Mouse (Mus musculus): Measurements from ENCODE around the gene BC048403. TPM values are rescaled to one million over a fixed set of nuclear protein-coding genes. Genes with fewer than 3 reads are reported as not detected.

BC048403 gene
- polyA plus RNA-seq, 1 experiment: 7.6 TPM

GRCm38 (mm10) chr10:121718896-121719585 lies 20.7 kb upstream of the BC048403 start:
- Histone ChIP-seq H3K4me3 (ENCODE audit: insufficient read depth, low read length) (no peak overlapping the region), H3K27ac (ENCODE audit: insufficient read depth, low read length) (no peak overlapping the region), H3K4me1 (ENCODE audit: control insufficient read depth, insufficient read depth, low read length) (no peaks in the 10 kb centered on the region)
- TF ChIP-seq POLR2A (IDR thresholded peaks at IDR 0.05; ENCODE audit: extremely low read depth, insufficient read depth, low read length) (no peak), CTCF (IDR thresholded peaks at IDR 0.05; ENCODE audit: extremely low read depth, insufficient read depth, low read length) (no peak)

DNA sequence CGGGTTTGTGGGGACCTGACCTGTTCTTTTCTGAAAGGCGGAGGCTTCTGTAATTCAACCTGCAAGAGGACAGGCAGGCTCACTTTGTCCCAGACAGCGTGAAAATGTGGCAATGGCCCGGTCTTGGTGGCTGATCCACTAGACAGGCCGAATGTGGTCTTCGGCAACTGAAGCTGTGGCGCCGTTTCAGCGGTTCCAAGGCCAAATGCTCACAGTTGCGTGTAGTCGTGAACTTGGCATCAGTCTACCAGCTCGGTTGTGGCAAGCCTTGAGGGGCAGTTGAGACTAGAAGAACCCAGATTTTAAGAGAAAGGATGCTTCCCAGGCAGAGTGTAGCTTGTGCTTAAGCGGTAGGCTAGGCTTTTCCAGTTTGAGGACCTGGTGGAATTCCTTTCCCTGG lies 19.0 kb upstream of the BC048403 start:
- H3K27ac ChIP-seq (ENCODE audit: insufficient read depth, low read length): no peak overlapping the region
- TF ChIP-seq CTCF (IDR thresholded peaks at IDR 0.05; ENCODE audit: extremely low read depth, insufficient read depth, low read length) (no peak), POLR2A (IDR thresholded peaks at IDR 0.05; ENCODE audit: extremely low read depth, insufficient read depth, low read length) (no peak)
- H3K4me3 ChIP-seq (ENCODE audit: insufficient read depth, low read length): no peak overlapping the region
- no peaks in the 10 kb centered on the region for H3K4me1 ChIP-seq (ENCODE audit: control insufficient read depth, insufficient read depth, low read length)

DNA sequence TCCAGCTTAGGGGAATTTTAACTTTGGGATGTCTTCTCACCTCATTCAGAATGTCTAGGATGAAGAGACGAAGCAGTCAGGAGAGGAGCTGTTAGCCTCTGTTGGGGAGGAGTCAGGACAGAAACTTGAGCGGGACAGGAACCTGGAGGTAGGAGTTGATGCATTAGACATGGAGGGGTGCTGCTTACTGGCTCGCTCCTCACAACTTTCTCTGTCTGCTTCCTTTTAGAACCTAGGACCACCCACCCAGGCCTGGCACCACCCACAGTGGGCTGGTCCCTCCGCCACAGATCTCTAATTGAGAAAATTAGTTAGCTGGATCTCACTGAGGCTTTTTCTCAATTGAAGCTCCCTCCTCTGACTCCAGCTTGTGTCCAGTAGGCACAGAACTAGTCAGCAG lies 13.2 kb upstream of the BC048403 start:
- no peaks in the 10 kb centered on the region for H3K4me1 ChIP-seq (ENCODE audit: control insufficient read depth, insufficient read depth, low read length)
- TF ChIP-seq POLR2A (IDR thresholded peaks at IDR 0.05; ENCODE audit: extremely low read depth, insufficient read depth, low read length) (no peak), CTCF (IDR thresholded peaks at IDR 0.05; ENCODE audit: extremely low read depth, insufficient read depth, low read length) (no peak)
- no peak overlapping the region for H3K4me3 ChIP-seq (ENCODE audit: insufficient read depth, low read length)
- H3K27ac ChIP-seq (ENCODE audit: insufficient read depth, low read length): no peak overlapping the region

GRCm38 (mm10) chr10:121727151-121727550 lies 12.6 kb upstream of the BC048403 start:
- H3K27ac ChIP-seq (ENCODE audit: insufficient read depth, low read length): no peak overlapping the region
- no peak overlapping the region for H3K4me3 ChIP-seq (ENCODE audit: insufficient read depth, low read length)
- H3K4me1 ChIP-seq (ENCODE audit: control insufficient read depth, insufficient read depth, low read length): no peaks in the 10 kb centered on the region
- TF ChIP-seq CTCF (IDR thresholded peaks at IDR 0.05; ENCODE audit: extremely low read depth, insufficient read depth, low read length): no peak
- no peak for TF ChIP-seq POLR2A (IDR thresholded peaks at IDR 0.05; ENCODE audit: extremely low read depth, insufficient read depth, low read length)

DNA sequence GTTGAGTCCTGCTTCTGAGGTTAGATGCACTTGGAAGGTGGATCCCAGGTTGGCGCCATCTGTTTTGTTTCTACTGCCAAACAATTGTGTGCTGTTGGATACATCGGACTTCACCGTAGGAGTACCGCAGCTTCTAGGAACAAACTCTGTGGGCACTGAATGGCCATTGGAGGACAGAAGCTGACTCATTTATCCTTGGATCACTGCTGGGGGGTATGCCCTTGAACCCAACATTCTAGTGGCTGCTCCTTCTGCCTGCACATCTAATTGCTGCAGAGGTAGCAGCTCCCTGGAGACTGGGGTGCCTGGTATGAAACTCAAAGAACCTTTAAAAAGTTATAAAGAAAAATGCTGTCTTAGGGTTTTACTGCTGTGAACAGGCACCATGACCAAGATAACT lies 11.5 kb upstream of the BC048403 start:
- Histone ChIP-seq H3K27ac (ENCODE audit: insufficient read depth, low read length) (no peak overlapping the region), H3K4me1 (ENCODE audit: control insufficient read depth, insufficient read depth, low read length) (no peaks in the 10 kb centered on the region), H3K4me3 (ENCODE audit: insufficient read depth, low read length) (no peak overlapping the region)
- TF ChIP-seq CTCF (IDR thresholded peaks at IDR 0.05; ENCODE audit: extremely low read depth, insufficient read depth, low read length) (no peak), POLR2A (IDR thresholded peaks at IDR 0.05; ENCODE audit: extremely low read depth, insufficient read depth, low read length) (no peak)

GRCm38 (mm10) chr10:121731048-121731725 lies 8.6 kb upstream of the BC048403 start:
- TF ChIP-seq CTCF (IDR thresholded peaks at IDR 0.05; ENCODE audit: extremely low read depth, insufficient read depth, low read length) (no peak), POLR2A (IDR thresholded peaks at IDR 0.05; ENCODE audit: extremely low read depth, insufficient read depth, low read length) (no peak)
- Histone ChIP-seq H3K4me1 (ENCODE audit: control insufficient read depth, insufficient read depth, low read length) (no peaks in the 10 kb centered on the region), H3K27ac (ENCODE audit: insufficient read depth, low read length) (no peak overlapping the region), H3K4me3 (ENCODE audit: insufficient read depth, low read length) (no peak overlapping the region)

GRCm38 (mm10) chr10:121732542-121732941 lies 7.2 kb upstream of the BC048403 start:
- no peak for TF ChIP-seq POLR2A (IDR thresholded peaks at IDR 0.05; ENCODE audit: extremely low read depth, insufficient read depth, low read length)
- TF ChIP-seq CTCF (IDR thresholded peaks at IDR 0.05; ENCODE audit: extremely low read depth, insufficient read depth, low read length): no peak

GRCm38 (mm10) chr10:121737256-121737655 lies 2.5 kb upstream of the BC048403 start:
- Histone ChIP-seq H3K4me1 (ENCODE audit: control insufficient read depth, insufficient read depth, low read length) (0 out of 2 replicates have a peak, but pooled peaks cover 1% of the 10 kb centered on the region), H3K27ac (ENCODE audit: insufficient read depth, low read length) (no peak overlapping the region), H3K4me3 (ENCODE audit: insufficient read depth, low read length) (no peak overlapping the region)
- TF ChIP-seq POLR2A (IDR thresholded peaks at IDR 0.05; ENCODE audit: extremely low read depth, insufficient read depth, low read length) (no peak), CTCF (IDR thresholded peaks at IDR 0.05; ENCODE audit: extremely low read depth, insufficient read depth, low read length) (no peak)

More at GRCm38 (mm10) chr10:121732542-121732941, 7.2 kb upstream of the BC048403 start:
- Histone ChIP-seq H3K4me3 (ENCODE audit: insufficient read depth, low read length) (no peak overlapping the region), H3K4me1 (ENCODE audit: control insufficient read depth, insufficient read depth, low read length) (no peaks in the 10 kb centered on the region), H3K27ac (ENCODE audit: insufficient read depth, low read length) (no peak overlapping the region)

GRCm38 (mm10) chr10:121742336-121742735 lies 2.6 kb downstream of the BC048403 start:
- TF ChIP-seq POLR2A (IDR thresholded peaks at IDR 0.05; ENCODE audit: extremely low read depth, insufficient read depth, low read length) (no peak), CTCF (IDR thresholded peaks at IDR 0.05; ENCODE audit: extremely low read depth, insufficient read depth, low read length) (no peak)
- no peak overlapping the region for H3K4me3 ChIP-seq (ENCODE audit: insufficient read depth, low read length)
- H3K27ac ChIP-seq (ENCODE audit: insufficient read depth, low read length): no peak overlapping the region
- H3K4me1 ChIP-seq (ENCODE audit: control insufficient read depth, insufficient read depth, low read length): 0 out of 2 replicates have a peak, but pooled peaks cover 1% of the 10 kb centered on the region

GRCm38 (mm10) chr10:121750175-121750574 lies 10.4 kb downstream of the BC048403 start:
- Histone ChIP-seq H3K4me1 (ENCODE audit: control insufficient read depth, insufficient read depth, low read length) (no peaks in the 10 kb centered on the region), H3K4me3 (ENCODE audit: insufficient read depth, low read length) (no peak overlapping the region), H3K27ac (ENCODE audit: insufficient read depth, low read length) (no peak overlapping the region)
- no peak for TF ChIP-seq CTCF (IDR thresholded peaks at IDR 0.05; ENCODE audit: extremely low read depth, insufficient read depth, low read length)
- TF ChIP-seq POLR2A (IDR thresholded peaks at IDR 0.05; ENCODE audit: extremely low read depth, insufficient read depth, low read length): no peak
